Mouse (Mus musculus) sigmoid colon, adult 10 weeks (tissue): ENCODE results near the gene Ptpro. TPM values are rescaled to one million over a fixed set of nuclear protein-coding genes. Genes with fewer than 3 reads are reported as not detected.

Experiments
- polyA plus RNA-seq: library from polyadenylated mRNA; stranded (reverse); fragments of 350-450 nt; fragmentation: Illumina TruSeq; extraction: RNeasy Lipid Tissue Mini Kit (QIAGEN cat#74804); gene quantifications from one replicate; pipeline ENCODE4 v1.2.3, GENCODE M21; 2014; ENCODE audit warnings: low read depth, low replicate concordance

Gene Ptpro
- polyA plus RNA-seq: 7.2 TPM

DNA sequence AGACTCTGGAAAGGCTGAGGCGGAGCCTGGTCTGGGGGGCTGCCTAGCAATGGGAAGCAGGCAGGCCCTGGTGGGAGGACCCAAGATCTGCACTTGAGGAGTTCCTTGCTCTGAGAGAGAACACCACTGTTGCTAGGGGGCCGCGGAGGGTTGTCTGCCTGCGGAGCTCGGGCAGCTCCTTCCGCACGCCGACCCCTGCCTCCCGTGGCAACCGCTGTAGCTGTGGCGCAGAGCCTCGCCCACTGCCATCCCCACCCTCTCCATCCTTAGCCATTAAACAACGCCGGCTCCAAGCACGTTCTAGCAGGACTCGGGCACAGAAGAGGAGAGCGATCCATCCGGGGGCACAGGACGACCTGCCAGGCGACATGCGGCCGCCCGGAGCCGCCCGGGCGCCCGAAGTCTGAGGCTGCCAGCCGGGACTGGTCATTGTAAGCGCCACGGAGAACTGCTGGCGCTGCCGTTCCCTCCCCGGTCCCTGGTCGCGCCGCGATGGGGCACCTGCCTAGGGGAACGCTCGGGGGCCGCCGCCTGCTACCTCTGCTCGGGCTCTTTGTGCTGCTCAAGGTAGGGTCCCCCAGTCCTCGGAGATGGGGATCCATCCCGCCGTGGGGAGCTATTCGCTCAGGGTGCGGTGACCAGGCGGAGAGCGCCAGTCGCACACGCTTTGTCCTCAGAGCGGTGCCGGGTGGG, at the start of gene Ptpro:
TSS of gene Ptpro (plus strand) at position 126 of the 693 bp plus-strand sequence.

Other genes with a start within 250 kb of the Ptpro start
- gene Rerg, start 81.8 kb upstream of the Ptpro start, polyA plus RNA-seq: 17.9 TPM